Mouse (Mus musculus): Measurements from ENCODE around the gene Ubl4a.
A peak's percentile ranks its signal among the peaks of the same experiment; 100 is the strongest.
"Not testable (repeated sequence)": the region's sequence is repeated elsewhere in the genome, so short reads cannot be mapped to it uniquely, and the experiment has no call there.

The Ubl4a gene

DNA sequence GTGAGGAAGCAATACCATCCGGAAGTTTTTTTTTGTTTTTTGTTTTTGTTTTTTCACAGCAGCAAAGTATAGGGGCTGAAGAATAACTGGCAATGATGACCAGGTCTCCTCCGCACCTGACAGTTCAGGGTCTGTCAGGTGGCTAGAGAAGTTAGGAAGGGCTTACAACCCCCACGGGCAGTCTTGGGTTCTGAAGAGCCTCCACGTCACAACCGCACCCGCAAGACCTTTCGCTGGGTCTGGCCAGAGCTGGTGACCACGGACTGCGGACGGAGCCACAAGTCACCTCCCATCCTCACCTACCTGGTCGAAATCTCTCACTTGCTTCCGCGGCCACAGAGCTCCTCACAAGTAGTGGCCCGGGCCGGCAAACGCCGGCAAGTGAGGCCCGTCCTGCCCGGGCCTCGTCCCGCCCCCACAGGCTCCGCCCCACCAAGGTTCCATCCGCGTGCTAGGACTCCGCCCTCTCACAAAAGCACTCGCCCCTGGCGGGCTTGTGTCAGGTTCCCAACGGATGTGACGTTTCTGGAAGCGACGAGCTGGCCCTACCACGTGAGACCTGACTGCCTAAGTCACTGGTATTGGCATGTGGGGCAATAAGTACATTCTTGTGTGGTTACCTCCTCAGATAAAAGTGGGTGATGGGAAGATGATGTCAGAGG, at the start of gene Ubl4a, which contains the start of gene Slc10a3:
Gene Ubl4a, minus strand, starts transcription at position 331 of the 662 bp plus-strand sequence.
Gene Slc10a3, minus strand, starts transcription at position 462 of the 662 bp plus-strand sequence.
- DNase-seq (ENCODE audit: low spot score), result peak; percentile 69

DNA sequence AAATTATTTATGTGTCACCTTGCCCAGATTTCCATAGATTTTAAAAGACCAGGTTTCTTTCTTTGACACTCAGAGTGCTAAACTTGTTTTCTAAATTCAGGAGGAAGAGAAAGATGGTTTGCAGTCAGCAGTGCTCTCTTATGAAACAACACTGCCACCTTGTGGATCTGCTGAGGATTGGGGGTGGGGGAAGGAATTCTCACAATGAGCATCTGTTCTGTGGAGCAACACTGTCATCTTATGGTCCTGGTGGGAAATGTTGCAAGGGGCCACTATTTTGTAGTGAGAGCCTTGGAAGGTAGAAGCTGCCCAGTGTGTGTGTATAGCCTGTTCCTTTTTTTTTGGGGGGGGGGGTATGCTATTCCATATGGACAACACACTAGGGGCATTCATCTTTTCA, 40.4 kb upstream of the Ubl4a start:
- DNase-seq (ENCODE audit: low spot score), result peak; percentile 63

DNA sequence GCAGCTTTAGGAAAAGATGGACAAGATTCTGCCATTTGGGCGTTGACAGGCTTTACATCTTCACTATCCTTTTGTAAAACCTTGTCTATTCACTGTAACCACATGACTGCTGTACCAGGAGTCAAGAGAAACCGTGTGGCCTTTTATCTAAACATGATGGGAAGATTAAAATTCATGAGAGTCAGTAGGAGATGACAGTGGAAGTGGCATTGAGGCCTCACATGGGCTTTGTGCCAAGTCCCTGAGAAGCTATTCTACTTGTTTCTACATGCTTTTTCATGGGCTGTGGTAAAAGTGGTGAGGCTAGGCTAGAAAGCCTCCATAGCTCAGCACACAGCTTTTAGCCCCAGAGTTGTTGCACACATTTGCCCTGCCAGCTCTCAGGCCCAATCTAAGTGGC, 35.3 kb upstream of the Ubl4a start:
- no peak for DNase-seq (ENCODE audit: low spot score)

DNA sequence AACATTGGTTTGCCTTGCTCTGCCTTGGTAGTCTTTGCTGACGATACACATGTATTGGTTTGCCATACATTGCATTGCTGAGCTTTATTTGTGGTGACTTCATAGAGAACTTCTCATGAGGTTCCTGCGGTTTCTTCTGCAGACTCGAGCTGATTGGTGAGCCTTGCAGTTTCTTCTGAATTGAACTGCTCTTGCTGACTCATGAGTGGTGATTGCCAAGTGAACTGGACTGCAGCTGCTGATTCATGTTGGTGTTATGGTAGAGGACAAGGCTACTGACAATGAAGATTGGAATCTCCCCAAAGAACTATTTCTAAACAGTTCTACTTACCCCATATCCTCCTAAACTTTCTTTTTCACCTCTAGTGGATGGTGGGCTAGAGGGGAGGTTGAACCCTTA, 27.1 kb upstream of the Ubl4a start:
- no peak for DNase-seq (ENCODE audit: low spot score)

DNA sequence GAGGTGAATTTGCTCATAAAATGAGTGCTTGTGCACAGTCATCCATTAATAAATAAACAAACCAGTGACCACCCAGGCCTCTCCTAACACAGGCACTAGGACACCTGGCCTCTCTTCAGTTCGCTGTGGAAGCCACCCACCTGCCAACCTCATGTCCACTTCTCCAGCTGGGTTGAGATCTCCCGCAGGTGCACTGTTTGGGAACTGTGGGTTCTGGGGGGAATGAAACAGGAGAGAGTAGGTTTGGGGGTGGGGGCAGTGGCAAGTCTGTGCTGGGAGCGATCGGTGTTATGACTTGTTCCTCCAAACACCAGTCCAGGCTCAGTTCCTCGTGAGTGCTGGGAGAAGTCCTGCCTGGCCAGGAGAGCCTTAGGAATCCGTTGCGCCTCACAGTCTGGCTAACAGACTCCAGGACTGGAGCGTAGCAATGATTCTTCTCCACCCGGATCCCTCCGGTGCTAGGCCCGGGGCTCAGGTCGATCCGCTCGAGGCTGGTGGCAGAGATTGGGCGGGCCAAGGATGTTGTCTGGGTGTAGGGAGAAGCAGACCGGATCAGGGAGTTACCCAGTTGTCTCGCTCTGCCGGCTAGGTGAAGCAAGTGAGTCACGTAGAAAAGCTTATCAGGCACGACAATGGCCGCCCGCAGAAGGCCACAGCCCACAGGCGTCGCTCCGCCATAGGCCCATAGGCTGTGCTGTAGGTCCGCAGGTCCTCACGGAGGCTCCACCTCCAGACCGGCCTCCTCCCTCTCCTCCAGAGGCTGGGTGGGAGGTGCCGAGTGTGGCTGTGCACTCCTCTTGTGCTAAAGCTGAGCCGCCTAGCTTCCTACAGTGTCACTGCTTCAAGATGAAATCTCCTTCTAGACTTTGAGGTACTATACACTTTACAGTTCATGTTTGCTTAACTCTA, 19.8 kb upstream of the Ubl4a start, which contains the start of the genes Fam3a and Ikbkg:
Gene Fam3a, minus strand, starts transcription at position 738 of the 909 bp plus-strand sequence.
Gene Ikbkg, plus strand, starts transcription at position 756 of the 909 bp plus-strand sequence.
- DNase-seq (ENCODE audit: low spot score), result peak; percentile 73

DNA sequence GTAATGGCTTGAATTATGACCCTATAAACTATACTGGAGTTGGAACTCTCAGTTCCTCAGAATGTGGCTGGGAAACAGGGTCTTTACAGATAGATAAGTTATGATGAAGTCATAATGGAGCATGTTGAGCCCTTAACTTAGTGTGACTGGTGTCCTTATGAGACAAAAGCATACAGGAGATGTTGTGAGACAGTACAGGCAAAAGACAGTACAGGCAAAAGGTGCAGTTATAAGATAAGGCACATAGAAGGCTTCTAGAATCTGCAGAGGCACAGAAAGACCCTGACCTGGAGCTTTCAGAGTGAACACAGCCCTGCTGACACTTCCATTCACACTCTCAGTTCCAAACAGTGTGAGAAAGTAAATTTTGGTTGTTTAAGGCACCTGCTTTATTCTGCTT, 15.1 kb upstream of the Ubl4a start:
- no peak for DNase-seq (ENCODE audit: low spot score)

DNA sequence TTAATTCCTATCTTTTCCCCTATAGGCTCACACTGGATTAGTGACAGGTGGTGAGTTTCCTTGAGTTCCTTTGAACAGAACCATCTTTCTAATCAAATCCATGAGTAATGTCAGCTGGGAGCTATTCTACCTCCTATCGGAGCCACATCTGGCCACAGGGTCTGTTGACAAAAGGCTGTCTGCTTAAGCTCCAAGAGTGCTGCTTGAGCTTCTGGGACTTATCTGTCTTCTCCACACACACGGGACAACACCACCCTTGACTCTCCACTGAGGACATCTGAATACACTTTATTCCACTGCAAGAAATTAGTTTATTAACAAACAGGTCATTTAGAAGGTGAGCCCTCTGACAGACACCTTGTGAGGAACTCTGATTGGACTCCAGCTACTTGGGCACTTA, 11.4 kb upstream of the Ubl4a start:
- DNase-seq (ENCODE audit: low spot score), result no peak

DNA sequence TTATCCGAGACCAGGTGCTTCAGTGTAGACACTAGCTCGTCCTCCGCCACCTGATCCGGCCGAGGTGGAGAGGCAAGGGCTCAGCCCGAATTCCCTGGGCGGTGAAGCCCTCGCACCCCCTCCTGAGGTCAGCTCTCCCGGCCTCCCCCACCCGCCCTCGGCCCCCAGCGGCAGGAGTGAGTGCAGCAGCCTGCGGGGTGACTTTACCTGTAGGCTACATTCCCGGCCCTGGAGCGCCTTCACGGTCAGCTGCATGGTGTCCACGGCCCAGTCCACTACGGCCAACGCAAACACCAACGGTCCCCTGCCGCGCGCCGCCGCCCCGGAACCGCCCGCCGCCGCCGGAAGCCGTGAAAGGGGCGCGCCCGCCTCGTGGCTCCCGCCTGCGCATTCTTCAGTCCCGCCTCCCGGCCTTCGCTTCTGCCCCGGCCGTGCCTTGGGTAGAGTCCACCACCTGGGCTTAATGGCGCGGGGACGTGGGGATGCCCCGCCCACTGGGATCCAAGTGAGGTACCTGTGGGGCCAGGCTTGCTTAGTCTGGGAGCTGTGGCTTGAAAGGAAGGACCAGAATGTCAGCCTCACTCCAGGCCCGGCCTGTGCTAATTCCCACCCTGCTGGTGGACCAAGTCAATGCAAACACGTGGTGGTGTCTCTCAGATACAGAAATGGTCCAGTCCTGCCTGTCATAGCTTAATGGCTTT, 4.7 kb downstream of the Ubl4a start:
- peak; percentile 22 for DNase-seq (ENCODE audit: low spot score)

DNA sequence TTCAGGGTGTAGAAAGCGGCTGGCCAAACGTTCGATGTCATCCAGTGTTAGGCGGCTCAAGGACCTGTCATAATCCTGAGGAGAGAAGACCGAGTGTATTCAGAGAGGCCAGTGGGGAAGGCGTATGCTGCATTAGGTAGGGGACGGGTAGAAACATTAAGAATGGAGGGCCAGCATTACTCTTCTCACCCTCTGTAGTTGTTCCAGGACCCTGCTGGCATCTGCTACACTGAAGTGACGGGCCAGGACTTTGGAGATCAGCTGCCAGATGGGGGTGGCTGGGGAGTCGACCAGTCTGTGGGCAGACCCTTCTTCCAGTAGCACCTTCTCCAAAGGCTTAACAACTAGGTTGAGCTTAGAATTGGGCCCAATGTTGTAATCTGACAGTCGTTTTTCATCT, 5.5 kb downstream of the Ubl4a start:
- DNase-seq (ENCODE audit: low spot score), result no peak

DNA sequence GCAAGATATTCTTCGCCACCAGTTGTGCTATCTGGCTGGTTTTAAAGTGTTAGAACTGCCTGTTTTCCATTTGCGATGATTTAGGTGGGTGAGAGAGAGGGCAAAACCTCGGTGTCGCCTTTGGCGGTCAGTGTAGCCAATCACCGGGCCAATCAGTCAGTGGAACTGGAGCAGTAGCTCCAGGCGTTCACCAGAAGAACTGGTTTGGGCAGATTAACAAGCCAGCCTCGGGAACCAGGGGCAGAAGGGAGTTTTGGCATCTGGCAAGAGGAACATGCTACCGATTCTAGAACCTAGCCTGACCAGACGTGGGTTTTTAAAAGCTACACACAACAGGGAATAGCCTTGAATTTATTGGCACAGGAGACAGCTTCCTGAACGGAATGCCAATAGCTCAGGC, 13.8 kb downstream of the Ubl4a start:
- no peak for DNase-seq (ENCODE audit: low spot score)

DNA sequence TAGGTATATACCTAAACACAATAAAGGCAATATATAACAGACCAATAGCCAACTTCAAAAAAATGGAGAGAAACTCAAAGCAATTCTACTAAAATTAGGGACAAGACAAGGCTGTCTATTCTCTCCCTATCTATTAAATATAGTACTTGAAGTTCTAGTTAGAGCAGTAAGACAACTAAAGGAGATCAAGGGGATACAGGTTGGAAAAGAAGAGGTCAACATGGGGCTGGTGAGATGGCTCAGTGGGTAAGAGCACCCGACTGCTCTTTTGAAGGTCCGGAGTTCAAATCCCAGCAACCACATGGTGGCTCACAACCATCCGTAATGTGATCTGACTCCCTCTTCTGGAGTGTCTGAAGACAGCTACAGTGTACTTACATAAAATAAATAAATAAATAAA, 15.9 kb downstream of the Ubl4a start:
- DNase-seq (ENCODE audit: low spot score), result not testable (repeated sequence)

DNA sequence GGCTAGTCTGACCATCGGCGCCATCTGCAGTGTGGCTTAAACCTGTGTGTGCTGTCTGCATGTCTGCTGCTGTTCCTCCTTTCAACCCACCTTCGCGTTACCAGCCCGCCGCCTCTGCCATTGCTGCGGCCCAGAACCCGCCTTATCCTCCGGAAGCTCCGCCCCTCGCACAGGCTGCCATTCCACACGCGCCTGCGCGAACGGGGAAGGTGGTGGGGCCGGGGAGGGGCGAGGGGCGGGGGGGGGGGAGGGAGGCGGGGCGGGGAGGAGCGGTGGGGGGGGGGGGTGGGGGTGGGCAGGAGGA, 19.6 kb downstream of the Ubl4a start, which contains the start of gene Lage3:
Gene Lage3, minus strand, starts transcription at position 152 of the 304 bp plus-strand sequence.
- DNase-seq (ENCODE audit: low spot score), result peak; percentile 41

DNA sequence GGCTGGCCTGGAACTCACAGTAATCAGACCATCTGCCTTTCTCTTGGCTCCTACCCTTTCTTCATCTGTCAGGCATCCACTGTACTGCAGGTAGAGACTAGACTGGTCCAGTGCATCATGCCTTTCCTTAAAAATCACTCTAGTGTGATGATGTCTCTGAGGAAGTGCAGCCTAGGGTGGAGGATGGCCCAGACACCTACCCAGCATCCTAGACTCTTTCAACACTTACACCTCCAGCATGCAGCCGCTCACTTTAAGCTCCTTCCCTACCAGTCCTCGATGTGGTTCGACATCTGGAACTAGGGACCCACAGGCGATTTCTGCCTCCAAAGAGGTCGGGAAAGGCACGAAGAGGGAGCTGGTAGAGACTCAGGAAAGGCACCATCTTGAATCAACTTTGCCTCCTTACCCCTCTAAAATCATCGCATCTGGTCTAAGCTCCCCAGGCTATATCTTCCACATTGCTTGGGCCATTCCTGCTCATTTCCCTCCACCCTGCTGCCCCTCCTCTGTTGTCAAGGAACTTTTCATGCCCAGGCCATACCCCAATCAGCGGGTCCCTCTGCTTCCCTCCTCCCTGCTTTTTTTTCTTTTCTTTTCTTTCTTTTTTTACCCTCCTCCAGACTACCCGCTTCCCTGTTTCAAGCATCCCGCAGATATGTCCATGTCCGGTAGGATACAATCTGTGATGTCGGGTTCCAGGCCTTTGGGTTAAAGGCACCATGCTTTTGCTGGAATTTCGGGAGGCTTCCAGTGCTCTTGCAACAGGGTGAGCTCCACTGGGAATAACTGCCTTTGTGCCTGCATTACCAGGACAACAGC, 20.2 kb downstream of the Ubl4a start:
- DNase-seq (ENCODE audit: low spot score), result no peak

DNA sequence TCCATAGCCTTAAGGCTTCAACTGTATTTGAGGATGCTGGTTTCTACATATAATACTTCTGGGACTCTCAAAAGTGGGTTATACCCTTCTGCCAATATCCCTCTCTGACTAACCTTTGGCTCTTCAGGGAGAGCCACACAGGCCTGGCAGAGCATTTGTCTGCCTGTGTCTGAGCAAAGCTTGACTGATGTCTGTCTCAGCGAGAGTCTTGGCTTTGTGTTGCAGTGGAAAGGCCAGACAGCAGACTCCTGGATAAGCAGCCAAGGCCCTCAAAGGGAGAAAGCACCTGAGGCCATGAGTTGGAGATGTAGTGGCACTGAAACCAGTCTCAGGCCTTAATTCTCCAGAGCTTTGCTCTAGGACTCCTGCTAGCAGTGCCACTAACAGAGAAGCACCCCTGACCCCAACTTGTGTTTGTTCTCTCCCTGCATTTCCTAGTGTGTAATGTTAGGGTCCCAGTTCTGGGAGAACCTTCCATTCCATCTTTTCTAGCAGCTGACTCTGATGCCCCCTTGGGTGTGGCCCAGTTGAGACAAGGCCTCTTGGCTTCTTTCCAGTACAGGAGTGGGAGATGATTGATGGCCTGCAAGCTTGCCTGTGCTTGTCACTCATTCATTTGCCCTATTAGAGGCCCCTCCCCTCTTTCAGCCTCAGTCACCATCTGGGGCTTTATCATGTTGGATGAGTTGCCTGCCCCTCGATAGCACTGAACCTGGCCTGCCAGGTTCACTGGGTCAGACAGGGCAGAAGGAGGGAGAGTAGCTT, 42.7 kb downstream of the Ubl4a start:
- no peak for DNase-seq (ENCODE audit: low spot score)

DNA sequence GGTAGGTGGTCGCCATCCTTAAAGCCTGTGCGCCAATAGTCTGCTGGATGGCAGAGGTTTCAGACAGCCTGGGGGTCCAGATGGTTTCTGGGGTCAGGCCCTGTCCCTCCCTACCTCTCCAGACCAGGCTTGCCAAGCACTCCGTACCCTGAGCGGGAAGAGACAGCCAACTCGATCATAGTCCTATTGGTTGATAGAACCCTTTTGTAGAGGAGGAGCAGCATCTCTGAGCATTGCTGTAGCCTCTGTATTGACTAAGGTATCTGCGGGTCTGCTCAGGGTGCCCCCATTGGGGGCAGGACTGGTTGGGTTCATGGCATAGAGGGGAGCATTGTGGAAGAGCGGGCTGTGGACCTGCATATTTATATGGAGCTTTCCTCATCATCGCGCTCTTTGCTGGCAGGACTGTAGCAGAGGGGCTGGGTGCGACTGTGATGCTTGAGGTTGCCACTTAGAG, 43.8 kb downstream of the Ubl4a start:
- DNase-seq (ENCODE audit: low spot score), result no peak

DNA sequence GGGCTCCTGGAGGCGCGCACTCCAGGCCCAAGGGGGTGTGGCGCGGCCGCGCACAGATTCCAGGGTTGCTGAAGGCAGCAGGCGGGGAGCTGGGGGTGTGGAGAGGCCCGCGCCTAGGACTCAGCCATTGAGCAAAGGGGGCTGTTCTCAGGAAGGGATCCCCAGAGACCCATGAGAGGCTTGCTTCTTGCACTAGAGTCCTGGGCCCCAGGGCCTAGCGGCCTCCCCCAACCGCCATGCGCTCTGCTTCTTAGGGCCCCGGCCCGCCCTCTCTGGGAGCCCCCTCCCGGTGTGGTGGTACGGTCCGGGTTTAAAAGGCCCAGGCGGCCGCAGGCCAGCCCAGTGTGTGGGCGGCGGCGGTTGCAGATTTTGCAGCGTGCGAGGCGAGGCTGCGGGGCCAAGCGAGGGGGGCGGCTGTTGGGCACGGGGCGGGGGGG, 44.3 kb downstream of the Ubl4a start, which contains the start of gene Plxna3:
Gene Plxna3, plus strand, starts transcription at position 342 of the 437 bp plus-strand sequence.
- peak; percentile 42 for DNase-seq (ENCODE audit: low spot score)
